Mouse (Mus musculus) forebrain, embryonic 11.5 days (tissue): ENCODE measurements around the gene Uts2b. TPM values are rescaled to one million over a fixed set of nuclear protein-coding genes. Genes with fewer than 3 reads are reported as not detected.

Experiments
- ATAC-seq: fragments of 200-750 bp; cut with Nextera tagmentation; replicated peaks from 2 replicates; pipeline ENCODE4 v1.8.0; 2017; ENCODE audit warnings: moderate TSS enrichment; ENCODE audit not compliant: low FRiP score
- DNase-seq: peaks from one replicate; pipeline ENCODE4 v3.0.0-alpha.2; 2017; ENCODE audit warnings: low spot score
- H3K27ac ChIP-seq: fragments of 300-500 bp; sonication (generic); 2 replicates; pipeline ENCODE4 v1.5.1; 2014; ENCODE audit warnings: low read depth, low read length
- H3K27me3 ChIP-seq: fragments of 300-500 bp; sonication (generic); 2 replicates; pipeline ENCODE4 v1.6.1; 2014; ENCODE audit warnings: mild to moderate bottlenecking, low read length, mixed read lengths; ENCODE audit not compliant: control insufficient read depth, insufficient read depth
- H3K36me3 ChIP-seq: fragments of 300-500 bp; sonication (generic); 2 replicates; pipeline ENCODE4 v1.6.1; 2014; ENCODE audit warnings: mild to moderate bottlenecking, low read length, moderate library complexity, mixed read lengths; ENCODE audit not compliant: control insufficient read depth, insufficient read depth
- H3K4me1 ChIP-seq: fragments of 300-500 bp; sonication (generic); replicated peaks from 2 replicates; pipeline ENCODE4 v1.6.1; 2014; ENCODE audit warnings: low read length, mixed read lengths; ENCODE audit not compliant: control insufficient read depth, insufficient read depth
- H3K4me2 ChIP-seq: fragments of 300-500 bp; sonication (generic); 2 replicates; pipeline ENCODE4 v1.6.1; 2014; ENCODE audit warnings: low read depth, mild to moderate bottlenecking, low read length, moderate library complexity, mixed read lengths; ENCODE audit not compliant: severe bottlenecking
- H3K4me3 ChIP-seq: fragments of 300-500 bp; sonication (generic); 2 replicates; pipeline ENCODE4 v1.5.1; 2014; ENCODE audit warnings: low read depth, low read length
- H3K9ac ChIP-seq: fragments of 300-500 bp; sonication (generic); 2 replicates; pipeline ENCODE4 v1.6.1; 2014; ENCODE audit warnings: low read length
- H3K9me3 ChIP-seq: fragments of 300-500 bp; sonication (generic); 2 replicates; pipeline ENCODE4 v1.6.1; 2016; ENCODE audit warnings: low read length, mixed read lengths; ENCODE audit not compliant: control insufficient read depth
- WGBS: fragments of 180-500 bp; shearing (Covaris S2); extraction: QIAGEN DNeasy Blood & Tissue Kit; methylation state at CpG from one replicate; pipeline ENCODE4 v1.1.7; 2014; 5-methylcytosine and 5-hydroxymethylcytosine counted together
- polyA plus RNA-seq: library from polyadenylated mRNA; unstranded; fragments of >200 nt; fragmentation: Nextera tagmentation; extraction: Ambion mirVana; gene quantifications from 2 replicates; pipeline ENCODE4 v1.2.1, GENCODE M21; 2014

The Uts2b gene
- polyA plus RNA-seq, 1 experiment from 2014 or later = not detected

- Histone ChIP-seq H3K27ac (no peak overlapping the region), H3K4me2 (no peak overlapping the region), H3K27me3 (no peaks in the 10 kb centered on the region), H3K4me1 (peaks cover 5% of the 10 kb centered on the region; the same call in 1 of the 2 replicates), H3K36me3 (no peaks in the 10 kb centered on the region), H3K9ac (no peak overlapping the region), H3K9me3 (no peaks in the 10 kb centered on the region), H3K4me3 (no peak overlapping the region)
- DNase-seq (no peak), ATAC-seq (no peak)
- WGBS = 75% methylated on average over 1 of the region's 1 CpGs
Measured at GRCm38 (mm10) chr16:27385649-27386048, 15.6 kb upstream of the Uts2b start.

- no peak overlapping the region for H3K27ac ChIP-seq
- no peaks in the 10 kb centered on the region for H3K36me3 ChIP-seq
- H3K4me3 ChIP-seq = no peak overlapping the region
- H3K4me2 ChIP-seq = no peak overlapping the region
- 56% methylated on average over 4 of the region's 4 CpGs for WGBS
- ATAC-seq (no peak), DNase-seq (no peak)
- peaks cover 3% of the 10 kb centered on the region; the same call in 1 of the 2 replicates for H3K4me1 ChIP-seq
- H3K9me3 ChIP-seq = no peaks in the 10 kb centered on the region
- H3K9ac ChIP-seq = no peak overlapping the region
- H3K27me3 ChIP-seq = no peaks in the 10 kb centered on the region
Measured at GRCm38 (mm10) chr16:27384893-27385603, 15.0 kb upstream of the Uts2b start.

- H3K27ac ChIP-seq = no peak overlapping the region
- H3K36me3 ChIP-seq = no peaks in the 10 kb centered on the region
- no peak overlapping the region for H3K4me2 ChIP-seq
- ATAC-seq (no peak), DNase-seq (no peak)
- H3K4me1 ChIP-seq = no peaks in the 10 kb centered on the region
- no peaks in the 10 kb centered on the region for H3K9me3 ChIP-seq
- H3K4me3 ChIP-seq = no peak overlapping the region
- 82% methylated on average over 4 of the region's 4 CpGs for WGBS
- no peaks in the 10 kb centered on the region for H3K27me3 ChIP-seq
- no peak overlapping the region for H3K9ac ChIP-seq
Measured at GRCm38 (mm10) chr16:27382217-27382616, 12.2 kb upstream of the Uts2b start.

GRCm38 (mm10) chr16:27376556-27376955 lies 6.5 kb upstream of the Uts2b start:
- ATAC-seq (no peak), DNase-seq (no peak)
- H3K4me2 ChIP-seq = no peak overlapping the region
- no peak overlapping the region for H3K27ac ChIP-seq
- no peaks in the 10 kb centered on the region for H3K36me3 ChIP-seq
- H3K4me1 ChIP-seq = no peaks in the 10 kb centered on the region
- no peak overlapping the region for H3K4me3 ChIP-seq
- no peaks in the 10 kb centered on the region for H3K27me3 ChIP-seq
- H3K9ac ChIP-seq = no peak overlapping the region
- no peaks in the 10 kb centered on the region for H3K9me3 ChIP-seq

GRCm38 (mm10) chr16:27375318-27375717 lies 5.3 kb upstream of the Uts2b start:
- no peaks in the 10 kb centered on the region for H3K36me3 ChIP-seq
- WGBS = 89% methylated on average over 2 of the region's 2 CpGs
- H3K4me2 ChIP-seq = no peak overlapping the region
- H3K9me3 ChIP-seq = no peaks in the 10 kb centered on the region
- no peak for ATAC-seq
- H3K27me3 ChIP-seq = no peaks in the 10 kb centered on the region
- H3K4me3 ChIP-seq = no peak overlapping the region
- no peak for DNase-seq
- H3K9ac ChIP-seq = no peak overlapping the region
- H3K4me1 ChIP-seq = no peaks in the 10 kb centered on the region
- no peak overlapping the region for H3K27ac ChIP-seq

GRCm38 (mm10) chr16:27374139-27374538 lies 4.1 kb upstream of the Uts2b start:
- Histone ChIP-seq H3K4me2 (no peak overlapping the region), H3K9ac (no peak overlapping the region), H3K4me3 (no peak overlapping the region), H3K36me3 (no peaks in the 10 kb centered on the region), H3K27me3 (no peaks in the 10 kb centered on the region), H3K27ac (no peak overlapping the region), H3K9me3 (no peaks in the 10 kb centered on the region), H3K4me1 (no peaks in the 10 kb centered on the region)
- ATAC-seq = no peak
- DNase-seq = no peak
- WGBS = 80% methylated on average over 3 of the region's 3 CpGs

- DNase-seq (no peak), ATAC-seq (no peak)
- no peaks in the 10 kb centered on the region for H3K36me3 ChIP-seq
- no peaks in the 10 kb centered on the region for H3K9me3 ChIP-seq
- H3K27me3 ChIP-seq = no peaks in the 10 kb centered on the region
- no peaks in the 10 kb centered on the region for H3K4me1 ChIP-seq
- H3K27ac ChIP-seq = no peak overlapping the region
- no peak overlapping the region for H3K4me3 ChIP-seq
- H3K9ac ChIP-seq = no peak overlapping the region
- H3K4me2 ChIP-seq = no peak overlapping the region
- WGBS = 87% methylated on average over 2 of the region's 2 CpGs
Measured at GRCm38 (mm10) chr16:27370700-27371099, 661 bp upstream of the Uts2b start.

GRCm38 (mm10) chr16:27360059-27360458 lies 10.0 kb downstream of the Uts2b start:
- Histone ChIP-seq H3K27me3 (no peaks in the 10 kb centered on the region), H3K36me3 (no peaks in the 10 kb centered on the region), H3K4me3 (no peak overlapping the region), H3K9ac (no peak overlapping the region), H3K9me3 (no peaks in the 10 kb centered on the region), H3K4me2 (no peak overlapping the region), H3K27ac (no peak overlapping the region), H3K4me1 (no peaks in the 10 kb centered on the region)
- ATAC-seq (no peak), DNase-seq (no peak)
- WGBS = 98% methylated on average over 1 of the region's 1 CpGs

- ATAC-seq = no peak
- no peaks in the 10 kb centered on the region for H3K27me3 ChIP-seq
- WGBS = 84% methylated on average over 2 of the region's 2 CpGs
- no peak for DNase-seq
- H3K9ac ChIP-seq = no peak overlapping the region
- H3K4me3 ChIP-seq = no peak overlapping the region
- no peaks in the 10 kb centered on the region for H3K36me3 ChIP-seq
- H3K27ac ChIP-seq = no peak overlapping the region
- H3K4me2 ChIP-seq = no peak overlapping the region
- H3K4me1 ChIP-seq = no peaks in the 10 kb centered on the region
- H3K9me3 ChIP-seq = no peaks in the 10 kb centered on the region
Measured at GRCm38 (mm10) chr16:27354464-27354863, 15.6 kb downstream of the Uts2b start.
